Mouse (Mus musculus): Measurements from ENCODE around the gene Ccdc71.

The Ccdc71 gene

DNA sequence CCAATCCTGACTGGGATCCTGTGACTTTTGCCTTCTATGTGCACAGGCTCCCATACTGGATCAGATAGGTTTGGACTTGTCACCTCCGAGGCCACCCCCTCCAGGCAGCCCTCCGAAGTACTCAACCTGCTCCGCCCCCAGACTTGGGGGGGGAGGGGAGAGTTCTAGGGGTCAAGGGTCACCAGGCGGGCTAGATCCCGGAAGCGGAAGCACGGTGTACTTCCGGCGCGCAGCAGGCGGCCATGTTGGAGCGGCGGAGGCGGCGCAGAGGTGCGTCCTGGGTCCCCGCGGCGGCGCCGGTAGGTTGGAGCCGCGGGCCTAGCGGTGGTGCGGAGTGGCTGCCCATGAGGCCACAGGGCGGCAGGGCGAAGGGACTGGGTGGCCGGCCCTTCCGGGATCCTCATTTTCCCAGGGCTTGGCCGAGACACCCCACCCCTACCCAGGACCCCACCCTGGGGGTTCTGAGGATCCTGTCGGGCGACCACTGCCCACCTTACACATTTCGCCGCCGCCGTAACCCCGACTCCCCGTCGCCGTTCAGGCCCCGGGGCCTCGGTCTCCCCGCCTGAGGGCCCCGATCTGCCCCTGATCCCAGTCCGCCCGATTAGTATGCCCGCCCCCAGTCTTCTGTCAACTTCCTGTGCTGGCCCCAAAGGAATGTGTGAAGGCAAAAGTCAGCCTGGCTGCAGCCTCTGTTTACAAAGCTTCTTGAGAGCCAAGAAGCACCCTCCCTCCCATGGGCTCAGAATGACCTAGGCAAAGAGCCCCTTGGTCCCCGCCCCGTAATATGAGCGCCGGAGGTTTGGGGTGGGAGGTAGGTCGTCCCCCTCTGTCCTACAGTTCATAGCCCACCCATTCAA lies at the start of gene Ccdc71:
Gene Ccdc71 (plus strand): TSS at position 209 of the 860 bp plus-strand sequence.
- Histone ChIP-seq H3K36me3 (ENCODE audit: control insufficient read depth, insufficient read depth, low read length, poor library complexity, severe bottlenecking) (peaks cover 3% of the 10 kb centered on the region), H3K27me3 (ENCODE audit: control insufficient read depth, insufficient read depth, low read length, poor library complexity, severe bottlenecking) (no peaks in the 10 kb centered on the region)
- peak; percentile 89 for DNase-seq (ENCODE audit: low read depth, low spot score)

DNA sequence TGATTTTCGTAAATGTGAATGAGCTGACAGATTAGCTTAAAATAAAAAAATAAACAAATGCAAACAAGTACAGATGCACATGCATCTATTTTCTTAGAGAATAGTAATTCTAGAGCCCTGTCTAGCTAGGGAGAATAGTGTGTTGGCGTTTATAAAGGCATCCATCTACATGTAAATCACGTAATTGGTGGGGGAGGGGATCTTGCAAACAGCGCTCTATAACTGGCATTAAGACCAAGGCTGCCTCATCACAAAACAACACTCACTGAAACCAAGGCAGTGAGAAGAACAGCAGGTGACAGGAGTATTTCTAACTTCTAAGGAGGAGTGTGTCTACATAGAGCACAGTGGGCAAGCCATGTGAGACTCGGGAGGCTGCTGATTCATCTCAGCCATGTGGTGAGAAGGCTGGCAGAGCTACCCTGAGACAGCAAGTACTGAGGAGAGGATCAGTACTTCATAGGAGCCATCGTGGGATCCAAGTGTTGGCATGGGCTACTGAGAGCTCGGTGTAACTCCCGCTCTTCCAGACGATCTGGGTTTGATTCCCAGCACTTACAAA lies 48.9 kb upstream of the Ccdc71 start:
- H3K27me3 ChIP-seq (ENCODE audit: control insufficient read depth, insufficient read depth, low read length, poor library complexity, severe bottlenecking) = no peaks in the 10 kb centered on the region; the same call in 1 of the 2 replicates
- DNase-seq (ENCODE audit: low read depth, low spot score) = no peak
- no peaks in the 10 kb centered on the region for H3K36me3 ChIP-seq (ENCODE audit: control insufficient read depth, insufficient read depth, low read length, poor library complexity, severe bottlenecking)

DNA sequence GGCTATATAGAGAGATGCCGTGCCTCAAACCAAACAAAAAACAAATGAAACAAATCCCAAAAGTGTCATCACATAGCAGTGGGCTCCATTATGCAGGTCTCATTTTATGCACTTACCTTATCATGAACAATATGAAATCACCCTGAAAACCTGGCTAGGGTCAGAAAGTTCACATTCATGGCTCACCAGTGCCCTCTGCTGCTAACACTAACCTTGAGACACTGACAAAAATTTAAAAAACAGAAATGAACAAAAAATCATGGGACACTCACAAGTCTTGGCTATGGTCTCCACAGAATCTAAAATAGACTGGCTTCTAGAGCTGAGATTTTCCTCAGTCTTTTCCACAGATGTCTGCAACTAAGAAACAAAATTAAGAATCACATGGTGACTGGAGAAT lies 48.1 kb upstream of the Ccdc71 start:
- DNase-seq (ENCODE audit: low read depth, low spot score) = peak; percentile 50
- Histone ChIP-seq H3K36me3 (ENCODE audit: control insufficient read depth, insufficient read depth, low read length, poor library complexity, severe bottlenecking) (no peaks in the 10 kb centered on the region), H3K27me3 (ENCODE audit: control insufficient read depth, insufficient read depth, low read length, poor library complexity, severe bottlenecking) (no peaks in the 10 kb centered on the region; the same call in 1 of the 2 replicates)

DNA sequence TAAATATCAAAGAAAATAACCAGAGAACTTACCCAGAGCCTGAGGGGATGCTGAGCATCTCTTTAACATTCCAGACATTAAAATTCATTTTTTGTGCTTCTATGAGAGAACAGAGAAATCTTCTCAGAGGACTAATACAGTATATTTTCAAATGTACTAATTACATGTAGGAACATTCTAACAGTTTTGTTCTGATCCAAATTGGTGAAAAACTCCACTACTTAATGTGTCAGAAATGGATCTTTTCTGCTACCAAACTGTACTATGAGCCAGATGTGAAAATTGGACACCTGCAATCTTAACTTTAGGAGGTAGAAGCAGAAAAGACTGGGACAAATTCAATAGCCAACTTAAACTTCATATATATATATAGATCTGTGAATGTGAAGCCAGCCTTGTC lies 31.9 kb upstream of the Ccdc71 start, which contains the start of gene Ccdc36:
Gene Ccdc36 (minus strand): TSS at position 101 of the 400 bp plus-strand sequence.
- H3K36me3 ChIP-seq (ENCODE audit: control insufficient read depth, insufficient read depth, low read length, poor library complexity, severe bottlenecking) = no peaks in the 10 kb centered on the region
- no peaks in the 10 kb centered on the region for H3K27me3 ChIP-seq (ENCODE audit: control insufficient read depth, insufficient read depth, low read length, poor library complexity, severe bottlenecking)
- DNase-seq (ENCODE audit: low read depth, low spot score) = no peak

DNA sequence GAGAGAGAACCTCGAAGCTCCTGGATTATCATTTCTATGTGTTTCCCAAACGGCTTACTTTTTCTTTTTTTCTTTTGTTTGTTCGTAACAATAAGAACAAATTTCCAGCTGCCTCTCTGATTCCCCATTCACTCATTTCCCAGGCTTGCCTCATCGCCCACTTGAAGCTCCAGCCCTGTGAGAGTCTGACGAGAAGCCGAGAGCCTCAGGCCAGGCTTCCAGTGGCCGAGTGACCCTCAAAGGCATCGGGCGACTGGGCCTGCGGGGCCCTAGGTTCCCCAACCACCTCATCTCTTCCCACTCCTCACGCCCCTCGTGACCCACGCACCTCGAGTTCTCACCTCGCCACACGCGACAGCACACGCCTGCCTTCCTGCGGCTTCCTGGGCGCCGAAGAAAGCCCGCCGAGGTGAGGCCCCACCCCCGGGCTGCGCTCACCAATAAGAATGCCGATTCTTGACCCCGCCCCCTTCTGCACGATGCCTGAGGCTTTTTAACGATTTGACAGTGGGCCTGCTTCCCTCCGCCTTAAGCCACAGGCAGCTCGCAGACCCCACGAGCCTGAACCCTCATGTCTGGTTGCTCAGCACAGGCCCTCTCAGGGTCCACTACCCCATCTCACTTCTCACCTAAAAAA lies 28.8 kb upstream of the Ccdc71 start:
- H3K36me3 ChIP-seq (ENCODE audit: control insufficient read depth, insufficient read depth, low read length, poor library complexity, severe bottlenecking) = no peaks in the 10 kb centered on the region
- H3K27me3 ChIP-seq (ENCODE audit: control insufficient read depth, insufficient read depth, low read length, poor library complexity, severe bottlenecking) = no peaks in the 10 kb centered on the region
- DNase-seq (ENCODE audit: low read depth, low spot score) = peak; percentile 46

DNA sequence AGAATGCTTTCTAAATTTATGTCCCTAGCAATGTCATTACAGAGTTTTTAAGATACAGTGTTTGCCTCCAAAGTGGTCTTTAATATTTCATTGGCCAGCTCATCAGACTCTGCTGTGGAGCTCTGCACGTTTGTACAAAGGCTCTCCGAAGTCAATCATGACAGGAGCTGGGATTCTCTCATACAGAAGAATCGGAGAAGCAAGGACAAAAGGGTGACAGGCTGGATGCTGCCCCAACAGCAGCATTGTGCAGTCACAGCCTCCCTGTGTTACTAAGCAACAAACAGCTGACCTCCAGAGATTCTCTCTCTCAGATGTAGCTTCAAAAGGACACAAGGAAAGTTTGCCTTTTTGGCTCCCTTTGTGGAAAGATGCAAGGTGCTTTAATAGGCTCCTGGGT lies 24.1 kb upstream of the Ccdc71 start, which contains the start of gene BC048562:
Gene BC048562 (plus strand): TSS at position 301 of the 400 bp plus-strand sequence.
- H3K27me3 ChIP-seq (ENCODE audit: control insufficient read depth, insufficient read depth, low read length, poor library complexity, severe bottlenecking) = no peaks in the 10 kb centered on the region
- no peaks in the 10 kb centered on the region for H3K36me3 ChIP-seq (ENCODE audit: control insufficient read depth, insufficient read depth, low read length, poor library complexity, severe bottlenecking)
- no peak for DNase-seq (ENCODE audit: low read depth, low spot score)

DNA sequence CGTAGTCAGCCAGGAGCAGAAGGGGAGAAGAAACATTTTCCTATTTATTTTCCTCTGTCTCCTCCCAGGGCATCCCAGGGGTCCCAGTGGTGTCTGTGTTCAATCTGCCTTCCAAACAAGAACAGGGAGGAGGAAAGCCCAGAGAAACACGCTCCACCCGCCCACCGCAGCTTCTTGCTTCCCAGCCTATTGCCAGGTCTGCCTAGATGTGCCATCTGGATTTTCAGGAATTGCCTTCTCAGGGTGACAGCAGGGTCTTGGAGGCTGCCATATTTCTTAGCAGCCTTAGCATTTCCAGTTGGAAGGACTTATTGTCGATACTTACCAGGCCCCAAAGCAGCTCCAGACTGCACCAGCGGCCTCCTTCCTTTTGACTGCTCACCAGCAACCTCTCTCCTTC lies 21.2 kb upstream of the Ccdc71 start:
- no peak for DNase-seq (ENCODE audit: low read depth, low spot score)
- Histone ChIP-seq H3K27me3 (ENCODE audit: control insufficient read depth, insufficient read depth, low read length, poor library complexity, severe bottlenecking) (no peaks in the 10 kb centered on the region), H3K36me3 (ENCODE audit: control insufficient read depth, insufficient read depth, low read length, poor library complexity, severe bottlenecking) (no peaks in the 10 kb centered on the region)

DNA sequence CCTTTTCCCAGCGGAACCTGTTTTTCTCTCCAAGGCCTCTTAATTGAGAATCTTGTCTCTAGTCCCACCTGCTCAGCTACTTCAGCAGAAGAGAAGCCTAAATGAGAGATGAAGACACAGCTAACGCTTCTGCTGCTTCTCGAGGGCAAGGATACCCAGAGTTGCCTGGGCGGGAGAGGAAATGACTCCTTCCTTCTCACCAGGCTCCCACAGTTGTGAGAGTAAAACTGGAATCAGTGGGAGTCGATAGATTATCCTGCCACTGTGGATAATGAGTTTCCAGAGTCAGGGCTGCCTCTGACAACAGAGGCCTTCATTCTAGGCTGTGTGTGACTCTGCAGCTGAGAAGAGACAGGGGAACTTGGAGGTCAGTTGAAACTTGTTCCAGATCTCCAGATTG lies 19.8 kb upstream of the Ccdc71 start:
- H3K27me3 ChIP-seq (ENCODE audit: control insufficient read depth, insufficient read depth, low read length, poor library complexity, severe bottlenecking) = no peaks in the 10 kb centered on the region
- DNase-seq (ENCODE audit: low read depth, low spot score) = no peak
- H3K36me3 ChIP-seq (ENCODE audit: control insufficient read depth, insufficient read depth, low read length, poor library complexity, severe bottlenecking) = no peaks in the 10 kb centered on the region

DNA sequence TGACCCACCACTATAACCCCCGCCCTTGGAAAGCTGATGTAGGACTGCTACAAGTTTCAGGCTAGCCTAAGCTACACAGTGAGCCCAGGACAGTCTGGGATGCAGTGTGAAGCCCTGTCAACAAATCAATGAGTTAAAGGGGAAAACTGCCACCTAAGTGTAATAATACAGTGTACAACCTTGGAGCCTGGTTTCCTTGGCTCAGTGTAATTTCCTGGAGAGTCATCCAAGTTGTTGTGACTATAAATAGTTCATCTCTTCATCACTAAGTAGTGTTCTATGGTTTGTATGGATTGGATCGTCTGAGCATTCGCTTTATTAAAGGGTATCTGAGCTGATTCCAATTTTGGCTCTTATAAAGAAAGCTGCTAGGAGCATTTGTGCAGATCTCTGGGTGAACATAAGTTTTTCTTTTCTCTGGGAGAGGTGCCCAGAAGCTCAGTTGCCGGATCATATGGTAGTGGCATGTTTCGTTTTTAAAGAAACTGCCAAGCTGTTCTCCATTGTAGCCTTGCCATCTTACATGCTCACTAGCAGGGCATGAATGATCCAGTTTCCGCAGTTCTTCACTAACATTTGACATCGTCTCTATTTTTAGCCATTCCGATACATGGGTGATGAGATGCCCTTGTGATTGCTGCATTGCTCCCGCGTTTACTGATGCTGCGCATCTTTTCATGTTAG lies 18.9 kb upstream of the Ccdc71 start:
- H3K27me3 ChIP-seq (ENCODE audit: control insufficient read depth, insufficient read depth, low read length, poor library complexity, severe bottlenecking) = no peaks in the 10 kb centered on the region
- no peak for DNase-seq (ENCODE audit: low read depth, low spot score)
- H3K36me3 ChIP-seq (ENCODE audit: control insufficient read depth, insufficient read depth, low read length, poor library complexity, severe bottlenecking) = no peaks in the 10 kb centered on the region

DNA sequence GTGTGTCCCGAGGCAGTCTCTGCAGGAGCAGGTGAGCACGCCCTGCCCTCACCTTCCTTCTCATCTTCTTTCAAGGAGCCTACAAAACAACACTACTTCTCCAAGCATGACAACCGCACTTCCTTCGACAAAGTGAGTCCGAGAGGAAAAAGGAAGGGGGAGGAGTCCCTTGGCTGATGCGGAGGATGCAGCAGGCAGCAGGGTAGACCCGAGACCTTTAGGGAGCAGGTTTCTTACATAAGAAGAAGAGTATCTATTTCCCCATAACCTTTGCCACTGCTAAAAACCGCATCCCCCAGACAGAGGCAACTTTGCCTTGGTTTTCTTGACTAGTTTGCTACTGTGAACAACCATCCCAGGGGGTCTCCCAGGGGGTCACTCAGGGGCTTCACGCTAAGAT lies 15.2 kb upstream of the Ccdc71 start:
- DNase-seq (ENCODE audit: low read depth, low spot score) = peak; percentile 48
- Histone ChIP-seq H3K36me3 (ENCODE audit: control insufficient read depth, insufficient read depth, low read length, poor library complexity, severe bottlenecking) (no peaks in the 10 kb centered on the region), H3K27me3 (ENCODE audit: control insufficient read depth, insufficient read depth, low read length, poor library complexity, severe bottlenecking) (no peaks in the 10 kb centered on the region)

DNA sequence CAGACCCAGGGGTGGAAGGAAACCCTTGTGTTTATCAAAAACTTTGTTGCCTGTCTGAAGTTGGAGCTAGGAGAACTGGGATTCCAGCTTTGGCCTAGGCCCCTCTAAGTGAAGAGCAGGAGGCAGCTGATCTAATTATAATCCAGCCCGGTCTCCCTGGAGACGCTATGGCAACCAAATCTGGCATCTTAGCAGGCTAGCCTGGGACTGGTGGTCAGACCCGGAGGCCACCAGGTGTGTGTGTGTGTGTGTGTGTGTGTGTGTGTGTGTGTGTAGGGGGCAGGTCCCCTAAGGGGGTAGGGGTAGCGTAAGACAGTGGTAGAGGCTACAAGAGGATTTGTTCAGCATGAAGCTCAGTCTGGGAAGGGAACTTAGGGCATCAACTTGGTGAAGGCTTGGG lies 10.5 kb upstream of the Ccdc71 start:
- Histone ChIP-seq H3K27me3 (ENCODE audit: control insufficient read depth, insufficient read depth, low read length, poor library complexity, severe bottlenecking) (no peaks in the 10 kb centered on the region), H3K36me3 (ENCODE audit: control insufficient read depth, insufficient read depth, low read length, poor library complexity, severe bottlenecking) (no peaks in the 10 kb centered on the region)
- no peak for DNase-seq (ENCODE audit: low read depth, low spot score)

DNA sequence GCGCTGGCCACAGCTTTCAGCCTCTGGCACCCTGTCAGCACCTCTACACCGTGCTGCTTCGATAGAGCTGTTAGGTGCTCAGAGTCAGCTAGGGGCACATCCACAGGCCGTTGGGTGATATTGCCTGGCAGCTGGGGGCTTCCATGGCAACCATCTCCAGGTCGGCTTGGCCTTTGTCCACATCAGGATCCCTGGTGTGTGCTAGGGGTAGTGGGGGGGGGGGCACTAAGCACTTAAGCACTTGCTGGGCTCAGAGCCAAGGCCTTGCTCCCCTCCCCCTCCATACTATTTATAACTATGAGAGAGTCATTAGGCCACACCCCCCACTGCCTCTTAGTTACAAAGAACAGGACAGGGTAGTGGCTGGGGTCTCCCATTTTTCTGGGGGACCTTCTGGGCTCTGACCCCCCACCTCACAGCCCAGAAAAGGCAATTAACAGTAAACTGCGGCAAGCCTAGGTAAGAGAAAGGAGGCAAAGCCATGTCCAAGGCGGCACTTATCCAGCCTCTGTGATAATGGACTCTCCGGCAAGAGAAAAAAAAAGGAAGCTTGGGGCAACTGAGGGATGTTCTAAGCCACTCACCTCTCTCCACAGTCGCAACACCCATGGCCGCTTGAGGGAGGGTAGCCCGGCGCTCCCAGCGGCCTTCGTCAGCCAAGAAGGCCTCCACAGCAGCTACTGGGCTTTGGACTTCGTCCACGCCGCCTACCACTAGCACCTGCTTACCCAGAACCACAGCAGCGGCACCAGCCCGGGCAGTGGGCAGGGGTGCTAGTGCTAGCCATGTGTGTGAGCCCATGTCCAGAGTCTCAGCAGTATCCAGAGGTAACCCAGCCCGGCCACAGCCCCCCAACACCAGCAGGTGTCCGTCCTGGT lies 9.8 kb upstream of the Ccdc71 start:
- no peaks in the 10 kb centered on the region for H3K36me3 ChIP-seq (ENCODE audit: control insufficient read depth, insufficient read depth, low read length, poor library complexity, severe bottlenecking)
- no peak for DNase-seq (ENCODE audit: low read depth, low spot score)
- H3K27me3 ChIP-seq (ENCODE audit: control insufficient read depth, insufficient read depth, low read length, poor library complexity, severe bottlenecking) = no peaks in the 10 kb centered on the region

DNA sequence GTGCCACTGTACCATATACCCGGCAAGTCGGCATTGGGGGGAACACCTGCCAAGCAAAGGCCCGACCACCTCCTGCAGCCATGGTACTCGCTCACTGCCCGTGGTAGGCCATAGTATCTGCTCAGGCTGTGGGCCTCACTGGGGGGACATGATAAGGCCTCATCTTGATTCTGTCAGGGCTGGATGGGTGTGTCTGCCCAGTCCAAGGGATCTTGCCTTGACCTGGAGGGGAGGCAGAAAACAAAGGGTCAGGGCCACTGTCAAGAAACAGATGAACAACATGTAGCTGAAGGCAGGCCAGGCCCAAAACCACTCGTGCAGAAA lies 9.2 kb upstream of the Ccdc71 start:
- no peak for DNase-seq (ENCODE audit: low read depth, low spot score)
- Histone ChIP-seq H3K36me3 (ENCODE audit: control insufficient read depth, insufficient read depth, low read length, poor library complexity, severe bottlenecking) (no peaks in the 10 kb centered on the region), H3K27me3 (ENCODE audit: control insufficient read depth, insufficient read depth, low read length, poor library complexity, severe bottlenecking) (no peaks in the 10 kb centered on the region)

DNA sequence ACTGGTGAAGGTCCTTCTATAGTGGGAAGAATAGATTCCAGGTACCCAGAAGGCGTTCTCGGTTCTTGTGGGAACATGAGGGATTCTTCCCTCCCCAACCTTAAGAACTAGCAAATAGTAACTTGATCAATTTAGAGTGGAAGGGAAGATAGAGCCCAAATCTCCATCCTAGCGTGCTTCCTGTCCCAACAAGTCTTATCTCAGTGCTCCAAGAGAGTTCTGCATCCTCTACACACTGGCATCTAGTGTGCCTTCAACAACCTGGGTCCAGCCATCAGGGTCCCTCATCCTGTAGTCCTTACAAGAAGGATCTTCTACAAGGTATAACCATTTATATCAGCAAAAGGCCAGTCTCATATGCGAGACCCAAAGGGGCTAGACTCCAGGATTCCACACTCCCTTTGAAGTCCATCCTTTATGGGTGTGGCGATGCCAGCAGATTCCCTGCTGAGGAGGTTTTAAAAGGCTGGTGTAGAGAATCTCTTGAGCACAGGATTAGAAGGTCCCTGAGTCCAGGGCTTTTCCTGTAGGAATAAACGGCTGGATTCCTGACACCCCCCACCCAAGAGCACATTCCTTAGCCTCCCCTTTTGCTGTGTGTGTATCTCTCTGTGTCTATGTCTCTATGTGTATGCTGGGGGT lies 8.7 kb upstream of the Ccdc71 start:
- H3K27me3 ChIP-seq (ENCODE audit: control insufficient read depth, insufficient read depth, low read length, poor library complexity, severe bottlenecking) = no peaks in the 10 kb centered on the region
- DNase-seq (ENCODE audit: low read depth, low spot score) = no peak
- no peaks in the 10 kb centered on the region for H3K36me3 ChIP-seq (ENCODE audit: control insufficient read depth, insufficient read depth, low read length, poor library complexity, severe bottlenecking)

Measured in splenic B cell, adult 2 months (primary cell).